Mouse (Mus musculus): ENCODE data around the gene Gstk1. TPM values are rescaled to one million over a fixed set of nuclear protein-coding genes. Genes with fewer than 3 reads are reported as not detected.

Gstk1 gene
- polyA plus RNA-seq, 1 experiment: not detected

- no peak for TF ChIP-seq GATA1 (IDR thresholded peaks at IDR 0.05; ENCODE audit: low read length)
These were observed 11.6 kb downstream of the Gstk1 start for GRCm38 (mm10) chr6:42257303-42257863.

GRCm38 (mm10) chr6:42260430-42260829 lies 14.7 kb downstream of the Gstk1 start:
- no peak for TF ChIP-seq GATA1 (IDR thresholded peaks at IDR 0.05; ENCODE audit: low read length)

- TF ChIP-seq GATA1 (IDR thresholded peaks at IDR 0.05; ENCODE audit: low read length): no peak
These were observed 15.9 kb downstream of the Gstk1 start, which contains the start of gene Tmem139 for GRCm38 (mm10) chr6:42261524-42262170. Gene Tmem139, plus strand, starts transcription at chr6:42261970.

GRCm38 (mm10) chr6:42264626-42265312 lies 19.0 kb downstream of the Gstk1 start, which contains the start of gene Casp2:
Gene Casp2, plus strand, starts transcription at chr6:42264985.
- no peak for TF ChIP-seq GATA1 (IDR thresholded peaks at IDR 0.05; ENCODE audit: low read length)

- no peak for TF ChIP-seq GATA1 (IDR thresholded peaks at IDR 0.05; ENCODE audit: low read length)
These were observed 19.9 kb downstream of the Gstk1 start for GRCm38 (mm10) chr6:42265391-42266330.

GRCm38 (mm10) chr6:42270817-42271216 lies 25.1 kb downstream of the Gstk1 start:
- TF ChIP-seq GATA1 (IDR thresholded peaks at IDR 0.05; ENCODE audit: low read length): no peak

- TF ChIP-seq GATA1 (IDR thresholded peaks at IDR 0.05; ENCODE audit: low read length): no peak
These were observed 30.4 kb downstream of the Gstk1 start for GRCm38 (mm10) chr6:42276151-42276550.

- no peak for TF ChIP-seq GATA1 (IDR thresholded peaks at IDR 0.05; ENCODE audit: low read length)
These were observed 37.3 kb downstream of the Gstk1 start for GRCm38 (mm10) chr6:42282865-42283528.

- no peak for TF ChIP-seq GATA1 (IDR thresholded peaks at IDR 0.05; ENCODE audit: low read length)
These were observed 40.7 kb downstream of the Gstk1 start, which contains the start of gene Clcn1 for GRCm38 (mm10) chr6:42286448-42286847. Gene Clcn1, plus strand, starts transcription at chr6:42286685.

GRCm38 (mm10) chr6:42287562-42287961 lies 41.8 kb downstream of the Gstk1 start:
- TF ChIP-seq GATA1 (IDR thresholded peaks at IDR 0.05; ENCODE audit: low read length): no peak

GRCm38 (mm10) chr6:42293327-42293726 lies 47.6 kb downstream of the Gstk1 start:
- no peak for TF ChIP-seq GATA1 (IDR thresholded peaks at IDR 0.05; ENCODE audit: low read length)

GRCm38 (mm10) chr6:42295549-42296094 lies 49.9 kb downstream of the Gstk1 start:
- no peak for TF ChIP-seq GATA1 (IDR thresholded peaks at IDR 0.05; ENCODE audit: low read length)

- no peak for TF ChIP-seq GATA1 (IDR thresholded peaks at IDR 0.05; ENCODE audit: low read length)
These were observed 53.6 kb downstream of the Gstk1 start for GRCm38 (mm10) chr6:42299362-42299761.

Other genes starting within 250 kb of the Gstk1 start
- not detected in 2 replicates for gene Sva, start 207.5 kb upstream of the Gstk1 start, polyA plus RNA-seq (2012)
- not detected in 2 replicates for gene Tas2r139, start 105.0 kb upstream of the Gstk1 start, polyA plus RNA-seq (2012)
- gene Tas2r144, start 30.6 kb upstream of the Gstk1 start, polyA plus RNA-seq (2012): not detected in 2 replicates
- not detected in 2 replicates for gene Tmem139, start 16.0 kb downstream of the Gstk1 start, polyA plus RNA-seq (2012)
- gene Casp2, start 19.1 kb downstream of the Gstk1 start, polyA plus RNA-seq (2012): 4.3 and 6.7 TPM in 2 replicates
- not detected in 2 replicates for gene Clcn1, start 40.8 kb downstream of the Gstk1 start, polyA plus RNA-seq (2012)
- gene Fam131b, start 78.7 kb downstream of the Gstk1 start, polyA plus RNA-seq (2012): not detected in 2 replicates
- gene Zyx, start 103.7 kb downstream of the Gstk1 start, polyA plus RNA-seq (2012): 387 and 522 TPM in 2 replicates
- not detected in 2 replicates for gene Epha1, start 127.3 kb downstream of the Gstk1 start, polyA plus RNA-seq (2012)
- not detected in 2 replicates for gene Tas2r143, start 154.3 kb downstream of the Gstk1 start, polyA plus RNA-seq (2012)
- not detected in 2 replicates for gene Tas2r135, start 159.5 kb downstream of the Gstk1 start, polyA plus RNA-seq (2012)
- gene Tas2r126, start 188.6 kb downstream of the Gstk1 start, polyA plus RNA-seq (2012): not detected in 2 replicates
- gene Olfr458, start 219.3 kb downstream of the Gstk1 start, polyA plus RNA-seq (2012): not detected in 2 replicates
- gene Olfr457, start 230.4 kb downstream of the Gstk1 start, polyA plus RNA-seq (2012): not detected in 2 replicates
- not detected in 2 replicates for gene Olfr456, start 241.3 kb downstream of the Gstk1 start, polyA plus RNA-seq (2012)

Data from G1E-ER4 (cell line).